Mouse (Mus musculus) ES-E14 (cell line): Measurements from ENCODE around the gene Tmed2.

ENCODE experiments used
- CHD2 ChIP-seq: IDR thresholded peaks from 2 replicates; pipeline ENCODE4 v1.6.1; 2014; ENCODE audit warnings: mild to moderate bottlenecking, low read depth, low read length, inconsistent platforms
- HCFC1 ChIP-seq: IDR thresholded peaks from 2 replicates; pipeline ENCODE4 v1.6.1; 2012; ENCODE audit warnings: low read length, inconsistent platforms, borderline replicate concordance; ENCODE audit not compliant: insufficient read depth
- ZC3H11A ChIP-seq: IDR thresholded peaks from 2 replicates; pipeline ENCODE4 v1.6.1; 2012; ENCODE audit warnings: low read depth, mild to moderate bottlenecking, inconsistent platforms, low read length, borderline replicate concordance
- ZNF384 ChIP-seq: IDR thresholded peaks from 2 replicates; pipeline ENCODE4 v1.6.1; 2012; ENCODE audit warnings: low read depth, low read length, inconsistent platforms

DNA sequence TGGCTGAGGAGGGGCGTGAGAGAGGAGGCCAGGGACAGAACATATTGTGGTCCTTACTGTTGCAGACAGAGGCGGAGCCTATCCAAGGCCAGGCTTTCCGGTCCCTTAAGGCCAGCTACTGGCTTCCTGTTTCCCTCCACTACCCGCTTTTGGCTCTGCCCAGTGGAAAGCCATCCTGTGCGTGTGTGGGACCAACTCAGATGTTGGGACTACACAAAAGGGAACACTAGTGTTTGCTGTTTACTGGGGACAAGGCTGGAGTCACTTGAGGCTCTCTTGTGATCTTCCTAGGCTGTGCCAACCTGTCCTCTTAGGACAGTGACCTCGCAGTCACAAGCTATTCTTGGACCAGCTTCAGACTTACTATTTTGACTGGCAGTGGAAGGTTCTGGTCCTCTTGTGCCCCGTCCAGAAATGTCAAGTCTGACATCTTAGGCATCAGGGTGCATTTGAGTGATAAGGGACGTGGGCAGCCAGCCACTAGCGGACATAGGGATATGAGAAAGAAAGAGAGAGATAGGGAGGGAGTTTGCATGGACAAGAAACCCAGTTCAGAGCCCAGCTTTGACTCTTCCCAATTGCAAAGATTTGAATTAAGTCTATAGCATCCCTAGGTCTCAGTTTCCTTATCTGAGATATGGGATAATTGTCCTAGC lies 42.1 kb upstream of the Tmed2 start:
- TF ChIP-seq HCFC1 (no peak), ZC3H11A (no peak), ZNF384 (no peak), CHD2 (no peak)
